Mouse (Mus musculus): ENCODE measurements around the gene Slc38a10.

GRCm38 (mm10) chr11:120186145-120186740 is 35.1 kb upstream of the Slc38a10 start:
- TF ChIP-seq CTCF (IDR thresholded peaks at IDR 0.05; ENCODE audit: low read depth) (no peak), EP300 (optimal IDR thresholded peaks at IDR 0.05) (no peak)

All from stomach, postnatal 0 days (tissue).